Mouse (Mus musculus): Measurements from ENCODE around the gene Per1. TPM values are rescaled to one million over a fixed set of nuclear protein-coding genes. Genes with fewer than 3 reads are reported as not detected.
"Not testable (repeated sequence)": the region's sequence is repeated elsewhere in the genome, so short reads cannot be mapped to it uniquely, and the experiment has no call there.

Gene Per1
- polyA plus RNA-seq, 1 experiment from 2014 or later = 11.5 TPM

GRCm38 (mm10) chr11:69088103-69088855, 6.7 kb upstream of the Per1 start, which contains the start of gene Vamp2:
Gene Vamp2, plus strand, starts transcription at chr11:69088490.
- H3K9me3 ChIP-seq = no peaks in the 10 kb centered on the region
- WGBS = 1% methylated on average over 62 of the region's 67 CpGs
- ATAC-seq (ENCODE audit: insufficient number of reproducible peaks, insufficient read depth, low FRiP score, low TSS enrichment) = peak; percentile 55
- peaks cover 20% of the 10 kb centered on the region for H3K36me3 ChIP-seq
- no peaks in the 10 kb centered on the region for H3K27me3 ChIP-seq
- peak within 1 kb of the TSS; percentile 77 for H3K4me3 ChIP-seq
- peak within 1 kb of the TSS; percentile 98 for H3K9ac ChIP-seq
- H3K4me1 ChIP-seq = peaks cover 23% of the 10 kb centered on the region
- H3K4me2 ChIP-seq (replicated peaks) = peak within 1 kb of the TSS; percentile 87
- H3K27ac ChIP-seq = peak within 1 kb of the TSS; percentile 89

- peak overlapping the region; percentile 89 for H3K27ac ChIP-seq
- 12% methylated on average over 25 of the region's 25 CpGs for WGBS
- peak; percentile 26 for ATAC-seq (ENCODE audit: insufficient number of reproducible peaks, insufficient read depth, low FRiP score, low TSS enrichment)
Observed at GRCm38 (mm10) chr11:69088856-69089615, 6.0 kb upstream of the Per1 start.

GRCm38 (mm10) chr11:69089616-69090290, 5.3 kb upstream of the Per1 start:
- Histone ChIP-seq H3K4me2 (replicated peaks) (peak overlapping the region; percentile 87), H3K9me3 (no peaks in the 10 kb centered on the region), H3K27me3 (no peaks in the 10 kb centered on the region), H3K36me3 (peaks cover 20% of the 10 kb centered on the region), H3K4me1 (peaks cover 23% of the 10 kb centered on the region), H3K27ac (no peak overlapping the region), H3K9ac (peak overlapping the region; percentile 98), H3K4me3 (peak overlapping the region; percentile 77)
- no peak for ATAC-seq (ENCODE audit: insufficient number of reproducible peaks, insufficient read depth, low FRiP score, low TSS enrichment)
- 90% methylated on average over 12 of the region's 12 CpGs for WGBS

More at GRCm38 (mm10) chr11:69088856-69089615, 6.0 kb upstream of the Per1 start:
- Histone ChIP-seq H3K4me3 (peak overlapping the region; percentile 77), H3K9me3 (no peaks in the 10 kb centered on the region), H3K9ac (peak overlapping the region; percentile 98), H3K4me1 (peaks cover 23% of the 10 kb centered on the region), H3K27me3 (no peaks in the 10 kb centered on the region), H3K4me2 (replicated peaks) (peak overlapping the region; percentile 87), H3K36me3 (peaks cover 20% of the 10 kb centered on the region)

GRCm38 (mm10) chr11:69090367-69090766, 4.7 kb upstream of the Per1 start:
- ATAC-seq (ENCODE audit: insufficient number of reproducible peaks, insufficient read depth, low FRiP score, low TSS enrichment) = no peak
- Histone ChIP-seq H3K4me3 (0 out of 2 replicates have a peak overlapping the region, but pooled peaks have one; percentile 2), H3K27me3 (no peaks in the 10 kb centered on the region), H3K4me1 (peaks cover 23% of the 10 kb centered on the region), H3K9me3 (no peaks in the 10 kb centered on the region), H3K9ac (0 out of 2 replicates have a peak overlapping the region, but pooled peaks have one; percentile 98), H3K36me3 (peaks cover 20% of the 10 kb centered on the region), H3K27ac (no peak overlapping the region), H3K4me2 (replicated peaks) (peak overlapping the region; percentile 8; the same call in 1 of the 2 replicates)
- 66% methylated on average over 6 of the region's 6 CpGs for WGBS

- Histone ChIP-seq H3K4me3 (no peak overlapping the region), H3K4me2 (replicated peaks) (no peak overlapping the region), H3K27me3 (no peaks in the 10 kb centered on the region), H3K4me1 (peaks cover 31% of the 10 kb centered on the region), H3K9ac (no peak overlapping the region), H3K36me3 (peaks cover 20% of the 10 kb centered on the region), H3K9me3 (no peaks in the 10 kb centered on the region), H3K27ac (no peak overlapping the region)
- ATAC-seq (ENCODE audit: insufficient number of reproducible peaks, insufficient read depth, low FRiP score, low TSS enrichment) = no peak
- WGBS = 61% methylated on average over 7 of the region's 7 CpGs
Observed at GRCm38 (mm10) chr11:69091566-69092385, 3.2 kb upstream of the Per1 start.

- Histone ChIP-seq H3K27me3 (no peaks in the 10 kb centered on the region), H3K9ac (no peak overlapping the region), H3K9me3 (no peaks in the 10 kb centered on the region), H3K27ac (no peak overlapping the region), H3K4me2 (replicated peaks) (no peak overlapping the region), H3K4me3 (no peak overlapping the region), H3K4me1 (peaks cover 36% of the 10 kb centered on the region), H3K36me3 (peaks cover 20% of the 10 kb centered on the region)
- 7% methylated on average over 3 of the region's 3 CpGs for WGBS
- ATAC-seq (ENCODE audit: insufficient number of reproducible peaks, insufficient read depth, low FRiP score, low TSS enrichment) = no peak
Observed at GRCm38 (mm10) chr11:69092386-69092751, 2.6 kb upstream of the Per1 start.

- H3K27me3 ChIP-seq = no peaks in the 10 kb centered on the region
- H3K9ac ChIP-seq = no peak overlapping the region
- ATAC-seq (ENCODE audit: insufficient number of reproducible peaks, insufficient read depth, low FRiP score, low TSS enrichment) = no peak
- no peak overlapping the region for H3K27ac ChIP-seq
- H3K9me3 ChIP-seq = no peaks in the 10 kb centered on the region
- H3K4me3 ChIP-seq = no peak overlapping the region
- no peak overlapping the region for H3K4me2 ChIP-seq (replicated peaks)
- 94% methylated on average over 4 of the region's 4 CpGs for WGBS
- H3K36me3 ChIP-seq = peaks cover 20% of the 10 kb centered on the region
- peaks cover 36% of the 10 kb centered on the region for H3K4me1 ChIP-seq
Observed at GRCm38 (mm10) chr11:69092871-69093270, 2.1 kb upstream of the Per1 start.

- H3K9me3 ChIP-seq; H3K4me2 ChIP-seq (replicated peaks); ATAC-seq (ENCODE audit: insufficient number of reproducible peaks, insufficient read depth, low FRiP score, low TSS enrichment); H3K9ac ChIP-seq; H3K27me3 ChIP-seq; H3K4me3 ChIP-seq: not testable (repeated sequence)
- peaks cover 20% of the 10 kb centered on the region for H3K36me3 ChIP-seq
- WGBS = 81% methylated on average over 7 of the region's 7 CpGs
- H3K4me1 ChIP-seq = peaks cover 43% of the 10 kb centered on the region
- H3K27ac ChIP-seq = 0 out of 2 replicates have a peak overlapping the region, but pooled peaks have one; percentile 61
Observed at GRCm38 (mm10) chr11:69093856-69094255, 1.2 kb upstream of the Per1 start.

GRCm38 (mm10) chr11:69095511-69096231, 654 bp downstream of the Per1 start:
- WGBS = 3% methylated on average over 27 of the region's 27 CpGs
- H3K4me3 ChIP-seq = peak overlapping the region; percentile 57
- peaks cover 44% of the 10 kb centered on the region for H3K4me1 ChIP-seq
- H3K9ac ChIP-seq = peak overlapping the region; percentile 63
- no peaks in the 10 kb centered on the region for H3K9me3 ChIP-seq
- H3K4me2 ChIP-seq (replicated peaks) = peak overlapping the region; percentile 81
- H3K36me3 ChIP-seq = peaks cover 13% of the 10 kb centered on the region
- peak overlapping the region; percentile 83 for H3K27ac ChIP-seq
- ATAC-seq (ENCODE audit: insufficient number of reproducible peaks, insufficient read depth, low FRiP score, low TSS enrichment) = no peak
- no peaks in the 10 kb centered on the region for H3K27me3 ChIP-seq

- H3K36me3 ChIP-seq = peaks cover 21% of the 10 kb centered on the region
- peak; percentile 1; the same call in 1 of the 2 replicates for ATAC-seq (ENCODE audit: insufficient number of reproducible peaks, insufficient read depth, low FRiP score, low TSS enrichment)
- no peaks in the 10 kb centered on the region for H3K27me3 ChIP-seq
- H3K4me3 ChIP-seq = peak overlapping the region; percentile 57
- peaks cover 44% of the 10 kb centered on the region for H3K4me1 ChIP-seq
- no peaks in the 10 kb centered on the region for H3K9me3 ChIP-seq
- peak overlapping the region; percentile 84 for H3K27ac ChIP-seq
- peak overlapping the region; percentile 81 for H3K4me2 ChIP-seq (replicated peaks)
- WGBS = 12% methylated on average over 9 of the region's 9 CpGs
- H3K9ac ChIP-seq = no peak overlapping the region
Observed at GRCm38 (mm10) chr11:69096360-69096986, 1.5 kb downstream of the Per1 start.
